ENCODE assay signal across 10 mouse cellular contexts in genomic region chr17:87379821-87380220, GRCm38 (mm10). TPM values are rescaled to one million over a fixed set of nuclear protein-coding genes. Genes with fewer than 3 reads are reported as not detected.
DNase-seq lines count a peak whose midpoint lies in the region; ATAC-seq and TF ChIP-seq lines count a peak whose summit lies in the region.
"Had no signal": no experiment of that assay in that cellular context is flagged by ENCODE, and none has a peak within 500 bp of the region (broad histone marks: within the 10 kb centered on the region; RNA-seq: fewer than 3 reads in every experiment).

No protein-coding gene starts in this region.

- H3K27ac ChIP-seq in layer of hippocampus, adult 2 months, result peak overlapping the region; percentile 93
- peak overlapping the region; percentile 22; the same call in 1 of the 2 replicates for H3K27ac ChIP-seq in embryonic fibroblast, embryonic 13.5 days (ENCODE audit: insufficient read depth, low read length)
- peak overlapping the region; percentile 58 for H3K27ac ChIP-seq in hindbrain, embryonic 15.5 days (replicated peaks)
- 0 out of 2 replicates have a peak overlapping the region, but pooled peaks have one; percentile 4 for H3K27ac ChIP-seq in neural tube, embryonic 12.5 days
- H3K27ac ChIP-seq in liver, embryonic 12.5 days, result no peak overlapping the region
- H3K27ac ChIP-seq: liver, embryonic 15.5 days had no signal

- TF ChIP-seq CTCF in layer of hippocampus, adult 2 months (conservative IDR thresholded peaks at IDR 0.05), result no peak
- TF ChIP-seq CTCF in embryonic fibroblast, embryonic 13.5 days (IDR thresholded peaks at IDR 0.05; ENCODE audit: borderline replicate concordance, insufficient read depth, low read length), result no peak

- no peak overlapping the region for H3K4me2 ChIP-seq in hindbrain, embryonic 15.5 days
- H3K4me2 ChIP-seq in neural tube, embryonic 12.5 days (replicated peaks), result no peak overlapping the region
- H3K4me2 ChIP-seq in liver, embryonic 12.5 days, result no peak overlapping the region
- H3K4me2 ChIP-seq: liver, embryonic 15.5 days had no signal

- WGBS in hindbrain, embryonic 15.5 days, result 53% methylated on average over 10 of the region's 10 CpGs
- WGBS in neural tube, embryonic 12.5 days, result 44% methylated on average over 10 of the region's 10 CpGs
- WGBS in liver, embryonic 12.5 days (ENCODE audit: insufficient replicate concordance), result 68% methylated on average over 10 of the region's 10 CpGs

- no peaks in the 10 kb centered on the region for H3K9me3 ChIP-seq in hindbrain, embryonic 15.5 days
- no peaks in the 10 kb centered on the region for H3K9me3 ChIP-seq in neural tube, embryonic 12.5 days
- no peaks in the 10 kb centered on the region for H3K9me3 ChIP-seq in liver, embryonic 12.5 days (replicated peaks)
- H3K9me3 ChIP-seq: liver, embryonic 15.5 days had no signal

- no peak for DNase-seq in layer of hippocampus, adult 2 months (ENCODE audit: low spot score in 2 of 2)
- DNase-seq in layer of hippocampus, adult 9-10 months (ENCODE audit: low spot score), result no peak
- DNase-seq in thymus, postnatal 25 days, result no peak
- no peak for DNase-seq in layer of hippocampus, adult 11-12 months (ENCODE audit: low spot score)

- H3K4me1 ChIP-seq in embryonic fibroblast, embryonic 13.5 days (ENCODE audit: control insufficient read depth, insufficient read depth, low read length), result peaks cover 8% of the 10 kb centered on the region; the same call in 1 of the 2 replicates
- peaks cover 48% of the 10 kb centered on the region for H3K4me1 ChIP-seq in hindbrain, embryonic 15.5 days (replicated peaks)
- H3K4me1 ChIP-seq in neural tube, embryonic 12.5 days, result peaks cover 48% of the 10 kb centered on the region
- H3K4me1 ChIP-seq in liver, embryonic 12.5 days, result peaks cover 43% of the 10 kb centered on the region

- H3K4me3 ChIP-seq in layer of hippocampus, adult 2 months, result no peak overlapping the region
- H3K4me3 ChIP-seq in embryonic fibroblast, embryonic 13.5 days (ENCODE audit: insufficient read depth, low read length), result no peak overlapping the region
- no peak overlapping the region for H3K4me3 ChIP-seq in hindbrain, embryonic 15.5 days
- H3K4me3 ChIP-seq in neural tube, embryonic 12.5 days, result no peak overlapping the region
- H3K4me3 ChIP-seq in liver, embryonic 12.5 days, result no peak overlapping the region
- H3K4me3 ChIP-seq: erythroblast, embryonic 14.5 days; liver, embryonic 15.5 days had no signal

- no peaks in the 10 kb centered on the region for H3K27me3 ChIP-seq in hindbrain, embryonic 15.5 days
- no peaks in the 10 kb centered on the region for H3K27me3 ChIP-seq in neural tube, embryonic 12.5 days (replicated peaks)
- H3K27me3 ChIP-seq in liver, embryonic 12.5 days (replicated peaks), result no peaks in the 10 kb centered on the region
- H3K27me3 ChIP-seq: liver, embryonic 15.5 days had no signal

- ATAC-seq in hindbrain, embryonic 15.5 days (ENCODE audit: low FRiP score, low read depth), result no peak
- no peak for ATAC-seq in neural tube, embryonic 12.5 days (ENCODE audit: low FRiP score, low read depth)
- no peak for ATAC-seq in liver, embryonic 12.5 days

- no peak for TF ChIP-seq POLR2A in embryonic fibroblast, embryonic 13.5 days (IDR thresholded peaks at IDR 0.05; ENCODE audit: low read depth, low read length)

- H3K9ac ChIP-seq in hindbrain, embryonic 15.5 days, result 0 out of 2 replicates have a peak overlapping the region, but pooled peaks have one; percentile 27
- H3K9ac ChIP-seq in neural tube, embryonic 12.5 days, result peak overlapping the region; percentile 29; the same call in 1 of the 2 replicates
- no peak overlapping the region for H3K9ac ChIP-seq in liver, embryonic 12.5 days
- H3K9ac ChIP-seq: liver, embryonic 15.5 days had no signal

- H3K36me3 ChIP-seq in hindbrain, embryonic 15.5 days, result no peaks in the 10 kb centered on the region
- H3K36me3 ChIP-seq in neural tube, embryonic 12.5 days, result no peaks in the 10 kb centered on the region
- H3K36me3 ChIP-seq in liver, embryonic 12.5 days, result no peaks in the 10 kb centered on the region
- H3K36me3 ChIP-seq: liver, embryonic 15.5 days had no signal

RNA-seq across cellular contexts. Expression of gene Stpg4, which starts 47.7 kb away (rescaled TPM):
- total RNA-seq in layer of hippocampus, adult 2 months (2021), result not detected
- polyA plus RNA-seq in embryonic fibroblast, embryonic 13.5 days (2011; ENCODE audit: insufficient read length, low read depth, missing spikeins), result not detected in 2 replicates
- not detected in 2 replicates for polyA plus RNA-seq in hindbrain, embryonic 15.5 days (2015; fragmentation: Nextera tagmentation; extraction: Ambion mirVana)
- polyA plus RNA-seq in neural tube, embryonic 12.5 days (2016; fragmentation: Nextera tagmentation; extraction: Ambion mirVana), result not detected in 2 replicates
- not detected in 2 replicates for polyA plus RNA-seq in liver, embryonic 12.5 days (2016; fragmentation: Nextera tagmentation; extraction: Ambion mirVana)
- polyA plus RNA-seq: erythroblast, embryonic 14.5 days; liver, embryonic 15.5 days had no signal
